Mouse (Mus musculus): Measurements from ENCODE around the gene Sult1c1.
"Not testable (repeated sequence)": the region's sequence is repeated elsewhere in the genome, so short reads cannot be mapped to it uniquely, and the experiment has no call there.

Sult1c1 gene

GRCm38 (mm10) chr17:53990574-53990973 lies at the start of gene Sult1c1:
Gene Sult1c1, minus strand, starts transcription at chr17:53990674.
- DNase-seq (ENCODE audit: low spot score in 2 of 2), result no peak

- peak; percentile 24 to 66 for DNase-seq (ENCODE audit: low spot score in 2 of 2)
These were observed 23.7 kb upstream of the Sult1c1 start for GRCm38 (mm10) chr17:54014204-54014603.

GRCm38 (mm10) chr17:54011196-54011595 lies 20.7 kb upstream of the Sult1c1 start:
- DNase-seq (ENCODE audit: low spot score in 2 of 2), result no peak

GRCm38 (mm10) chr17:54010536-54010935 lies 20.1 kb upstream of the Sult1c1 start:
- DNase-seq (ENCODE audit: low spot score in 2 of 2), result not testable (repeated sequence)

- no peak for DNase-seq (ENCODE audit: low spot score in 2 of 2)
These were observed 13.0 kb upstream of the Sult1c1 start for GRCm38 (mm10) chr17:54003522-54003921.

- no peak for DNase-seq (ENCODE audit: low spot score in 2 of 2)
These were observed 16.9 kb downstream of the Sult1c1 start for GRCm38 (mm10) chr17:53973606-53974005.

GRCm38 (mm10) chr17:53941569-53942162 lies 48.8 kb downstream of the Sult1c1 start:
- no peak for DNase-seq (ENCODE audit: low spot score in 2 of 2)

GRCm38 (mm10) chr17:53940726-53941125 lies 49.7 kb downstream of the Sult1c1 start:
- no peak for DNase-seq (ENCODE audit: low spot score in 2 of 2)
